Mouse (Mus musculus) limb, embryonic 10.5 days (tissue): ENCODE measurements around the gene Ptpn7. TPM values are rescaled to one million over a fixed set of nuclear protein-coding genes. Genes with fewer than 3 reads are reported as not detected.

ENCODE experiments used
- DNase-seq: peaks from one replicate; pipeline ENCODE4 v3.0.0-alpha.2; 2017; ENCODE audit warnings: low spot score
- H3K27ac ChIP-seq: fragments of 300-500 bp; sonication (generic); 2 replicates; pipeline ENCODE4 v1.5.1; 2016; ENCODE audit warnings: mild to moderate bottlenecking
- H3K27me3 ChIP-seq: fragments of 300-500 bp; sonication (generic); 2 replicates; pipeline ENCODE4 v1.6.1; 2016; ENCODE audit warnings: low read depth, mild to moderate bottlenecking; ENCODE audit not compliant: poor library complexity, severe bottlenecking
- H3K36me3 ChIP-seq: fragments of 300-500 bp; sonication (generic); 2 replicates; pipeline ENCODE4 v1.6.1; 2016; ENCODE audit warnings: mild to moderate bottlenecking, moderate library complexity
- H3K4me1 ChIP-seq: fragments of 300-500 bp; sonication (generic); 2 replicates; pipeline ENCODE4 v1.6.1; 2016
- H3K4me3 ChIP-seq: fragments of 300-500 bp; sonication (generic); 2 replicates; pipeline ENCODE4 v1.5.1; 2016; ENCODE audit warnings: mild to moderate bottlenecking, moderate library complexity
- H3K9me3 ChIP-seq: fragments of 300-500 bp; sonication (generic); replicated peaks from 2 replicates; pipeline ENCODE4 v1.6.1; 2016; ENCODE audit warnings: mild to moderate bottlenecking
- WGBS: fragments of 180-500 bp; shearing (Covaris S2); methylation state at CpG from one replicate; pipeline ENCODE4 v1.1.7; 2016; 5-methylcytosine and 5-hydroxymethylcytosine counted together
- polyA plus RNA-seq: library from polyadenylated mRNA; unstranded; fragments of >200 nt; fragmentation: Nextera tagmentation; extraction: Ambion mirVana; gene quantifications from 2 replicates; pipeline ENCODE4 v1.2.1, GENCODE M21; 2016

Ptpn7 gene
- polyA plus RNA-seq, 1 experiment from 2014 or later = 1.4 TPM

DNA sequence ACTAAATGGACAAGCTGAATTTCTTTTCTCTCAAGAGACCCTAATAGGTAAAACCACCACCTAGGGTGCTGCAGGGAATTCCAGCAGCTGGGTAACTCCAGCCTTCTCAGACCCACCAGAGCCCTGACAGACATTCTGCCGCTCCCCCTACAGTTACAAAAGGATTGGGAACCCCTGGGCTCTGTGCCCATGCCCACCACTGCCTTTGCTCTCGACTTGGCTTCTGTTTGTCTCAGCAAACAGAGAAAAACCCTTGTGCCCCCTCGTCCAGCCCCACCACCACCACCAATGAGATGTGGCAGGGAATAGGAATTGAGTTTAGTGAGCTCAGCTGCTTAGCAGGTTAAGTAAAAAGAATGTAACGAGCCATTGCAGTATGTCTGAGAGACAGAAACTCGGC is 16.5 kb downstream of the Ptpn7 start:
- Histone ChIP-seq H3K4me1 (peaks cover 38% of the 10 kb centered on the region), H3K36me3 (peaks cover 20% of the 10 kb centered on the region), H3K9me3 (no peaks in the 10 kb centered on the region), H3K27me3 (peaks cover 11% of the 10 kb centered on the region), H3K27ac (no peak overlapping the region), H3K4me3 (no peak overlapping the region)
- no peak for DNase-seq
- 84% methylated on average over 5 of the region's 5 CpGs for WGBS

- Histone ChIP-seq H3K4me1 (peaks cover 32% of the 10 kb centered on the region), H3K27me3 (no peaks in the 10 kb centered on the region), H3K27ac (peak overlapping the region; percentile 92), H3K36me3 (peaks cover 43% of the 10 kb centered on the region), H3K4me3 (peak overlapping the region; percentile 42), H3K9me3 (no peaks in the 10 kb centered on the region)
- no peak for DNase-seq
- WGBS = 22% methylated on average over 13 of the region's 13 CpGs
Observed at GRCm38 (mm10) chr1:135154011-135154410, 21.5 kb downstream of the Ptpn7 start.

GRCm38 (mm10) chr1:135154411-135154959 is 22.0 kb downstream of the Ptpn7 start:
- peak; percentile 79 for DNase-seq
- H3K9me3 ChIP-seq = no peaks in the 10 kb centered on the region
- WGBS = 7% methylated on average over 14 of the region's 14 CpGs

GRCm38 (mm10) chr1:135156300-135156699 is 23.8 kb downstream of the Ptpn7 start:
- no peaks in the 10 kb centered on the region for H3K9me3 ChIP-seq
- H3K4me3 ChIP-seq = no peak overlapping the region
- DNase-seq = no peak
- H3K27me3 ChIP-seq = 0 out of 2 replicates have a peak, but pooled peaks cover 3% of the 10 kb centered on the region
- no peak overlapping the region for H3K27ac ChIP-seq
- H3K4me1 ChIP-seq = peaks cover 38% of the 10 kb centered on the region
- WGBS = 86% methylated on average over 6 of the region's 6 CpGs
- peaks cover 39% of the 10 kb centered on the region for H3K36me3 ChIP-seq

More at GRCm38 (mm10) chr1:135154411-135154959, 22.0 kb downstream of the Ptpn7 start:
- peaks cover 35% of the 10 kb centered on the region for H3K4me1 ChIP-seq
- no peaks in the 10 kb centered on the region for H3K27me3 ChIP-seq
- H3K27ac ChIP-seq = peak overlapping the region; percentile 92
- H3K36me3 ChIP-seq = peaks cover 43% of the 10 kb centered on the region
- H3K4me3 ChIP-seq = peak overlapping the region; percentile 42

GRCm38 (mm10) chr1:135158633-135159032 is 26.1 kb downstream of the Ptpn7 start:
- 82% methylated on average over 5 of the region's 5 CpGs for WGBS
- Histone ChIP-seq H3K27me3 (0 out of 2 replicates have a peak, but pooled peaks cover 3% of the 10 kb centered on the region), H3K4me3 (no peak overlapping the region), H3K9me3 (no peaks in the 10 kb centered on the region), H3K27ac (peak overlapping the region; percentile 42; the same call in 1 of the 2 replicates), H3K36me3 (peaks cover 25% of the 10 kb centered on the region), H3K4me1 (peaks cover 36% of the 10 kb centered on the region)
- no peak for DNase-seq

- 75% methylated on average over 7 of the region's 7 CpGs for WGBS
Observed at GRCm38 (mm10) chr1:135159074-135159473, 26.6 kb downstream of the Ptpn7 start.

DNA sequence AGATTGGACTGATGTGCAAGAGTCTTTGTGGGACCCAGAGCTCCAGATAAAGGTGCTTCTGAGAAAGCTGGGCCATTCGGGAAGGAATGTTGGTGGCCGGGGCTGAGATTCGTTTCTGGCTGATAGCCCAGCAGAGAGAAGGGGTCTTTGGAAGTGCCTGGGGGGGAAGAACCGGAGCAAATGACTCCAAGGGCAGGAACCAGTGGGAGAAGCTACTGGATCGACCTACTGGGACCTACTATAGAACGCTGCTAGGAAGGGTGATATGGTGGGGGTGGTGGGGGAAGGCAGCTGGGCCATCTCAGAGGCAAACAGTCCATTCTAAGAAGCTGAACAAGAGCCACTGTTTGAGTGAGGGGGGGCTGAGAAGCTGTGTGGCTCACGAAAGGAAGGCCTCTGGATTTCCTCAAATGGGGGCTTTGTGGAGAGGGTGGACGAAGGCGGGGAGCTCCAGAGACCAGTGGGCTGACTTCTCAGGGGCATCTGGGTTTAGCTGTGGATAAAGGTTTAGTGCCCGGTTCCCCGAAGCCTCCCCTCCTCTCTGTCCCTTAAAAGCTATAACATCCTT is 27.1 kb downstream of the Ptpn7 start:
- Histone ChIP-seq H3K4me1 (peaks cover 27% of the 10 kb centered on the region), H3K27me3 (0 out of 2 replicates have a peak, but pooled peaks cover 3% of the 10 kb centered on the region), H3K36me3 (peaks cover 25% of the 10 kb centered on the region), H3K4me3 (no peak overlapping the region), H3K27ac (peak overlapping the region; percentile 42), H3K9me3 (no peaks in the 10 kb centered on the region)
- DNase-seq = no peak
- 90% methylated on average over 11 of the region's 11 CpGs for WGBS

More at GRCm38 (mm10) chr1:135159074-135159473, 26.6 kb downstream of the Ptpn7 start:
- no peak for DNase-seq
- Histone ChIP-seq H3K27me3 (0 out of 2 replicates have a peak, but pooled peaks cover 3% of the 10 kb centered on the region), H3K4me1 (peaks cover 32% of the 10 kb centered on the region), H3K4me3 (no peak overlapping the region), H3K27ac (peak overlapping the region; percentile 42), H3K9me3 (no peaks in the 10 kb centered on the region), H3K36me3 (peaks cover 25% of the 10 kb centered on the region)

- DNase-seq = no peak
- Histone ChIP-seq H3K27ac (no peak overlapping the region), H3K4me3 (no peak overlapping the region), H3K9me3 (no peaks in the 10 kb centered on the region), H3K36me3 (peaks cover 16% of the 10 kb centered on the region), H3K4me1 (peaks cover 21% of the 10 kb centered on the region), H3K27me3 (0 out of 2 replicates have a peak, but pooled peaks cover 3% of the 10 kb centered on the region)
- 90% methylated on average over 13 of the region's 13 CpGs for WGBS
Observed at GRCm38 (mm10) chr1:135160411-135161050, 28.0 kb downstream of the Ptpn7 start.

DNA sequence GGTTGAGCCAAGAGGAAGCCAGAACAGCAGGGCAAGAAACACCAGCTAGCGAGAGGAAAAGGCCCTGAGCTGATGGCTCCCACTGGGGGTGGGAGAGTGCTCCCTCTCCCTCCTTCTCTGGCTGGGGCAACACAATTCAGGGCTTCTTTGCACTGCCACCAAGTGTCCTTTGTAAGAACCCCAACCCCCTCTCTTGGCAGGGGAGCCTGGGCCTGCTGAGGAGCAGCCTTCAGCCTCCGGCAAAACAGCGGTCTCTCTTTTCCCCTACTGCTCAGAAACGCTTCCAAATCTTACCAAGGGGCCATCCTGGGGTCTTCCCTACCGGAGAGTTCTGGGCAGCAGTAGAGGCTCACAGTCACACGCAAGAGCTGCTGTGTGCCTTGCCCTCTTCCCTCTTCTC is 30.2 kb downstream of the Ptpn7 start:
- H3K4me1 ChIP-seq = peaks cover 25% of the 10 kb centered on the region
- 0 out of 2 replicates have a peak, but pooled peaks cover 3% of the 10 kb centered on the region for H3K27me3 ChIP-seq
- WGBS = 62% methylated on average over 6 of the region's 6 CpGs
- no peaks in the 10 kb centered on the region for H3K36me3 ChIP-seq
- H3K9me3 ChIP-seq = no peaks in the 10 kb centered on the region
- H3K4me3 ChIP-seq = no peak overlapping the region
- no peak overlapping the region for H3K27ac ChIP-seq
- DNase-seq = no peak

- no peaks in the 10 kb centered on the region for H3K9me3 ChIP-seq
- DNase-seq = no peak
- H3K4me3 ChIP-seq = no peak within 1 kb of the TSS
- H3K36me3 ChIP-seq = no peaks in the 10 kb centered on the region
- H3K4me1 ChIP-seq = 0 out of 2 replicates have a peak, but pooled peaks cover 9% of the 10 kb centered on the region
- WGBS = 74% methylated on average over 11 of the region's 11 CpGs
- no peaks in the 10 kb centered on the region for H3K27me3 ChIP-seq
- no peak within 1 kb of the TSS for H3K27ac ChIP-seq
Observed at GRCm38 (mm10) chr1:135167435-135167834, 34.9 kb downstream of the Ptpn7 start, which contains the start of gene Gpr37l1. Gene Gpr37l1, minus strand, starts transcription at chr1:135167681.

DNA sequence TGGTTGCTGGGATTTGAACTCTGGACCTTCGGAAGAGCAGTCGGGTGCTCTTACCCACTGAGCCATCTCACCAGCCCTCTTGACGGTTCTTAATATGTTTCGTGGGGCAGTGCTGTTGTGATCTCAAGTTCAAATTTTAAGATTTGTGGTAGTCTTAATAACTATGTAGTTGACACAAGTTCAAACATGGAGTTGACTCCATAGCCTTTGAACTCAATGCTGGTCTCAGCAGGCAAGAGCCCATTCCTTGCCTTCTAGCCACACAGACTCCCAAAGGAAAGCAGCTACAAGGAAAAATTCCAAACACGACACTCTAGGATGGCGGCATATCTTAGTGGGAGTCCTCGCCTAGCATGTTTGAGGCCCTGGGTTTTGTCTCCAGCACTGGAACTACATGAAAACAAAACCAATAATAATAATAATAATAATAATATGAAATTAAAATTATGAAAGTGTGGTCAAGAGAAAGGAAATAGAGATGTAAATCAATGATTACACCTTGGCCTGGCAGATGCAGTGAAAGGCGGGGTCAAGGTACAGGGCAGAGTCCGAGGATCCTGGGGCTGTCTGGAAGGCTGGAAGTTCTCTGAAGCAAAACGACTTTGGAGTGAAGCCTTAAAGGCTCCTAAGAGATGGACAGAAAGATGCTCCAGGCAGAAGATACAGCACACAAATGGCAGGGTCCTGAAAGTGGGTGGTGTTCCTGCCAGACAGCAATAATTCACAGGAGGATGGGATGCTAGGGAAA is 36.1 kb downstream of the Ptpn7 start:
- DNase-seq = no peak
- Histone ChIP-seq H3K27ac (no peak overlapping the region), H3K4me3 (no peak overlapping the region), H3K27me3 (no peaks in the 10 kb centered on the region), H3K4me1 (0 out of 2 replicates have a peak, but pooled peaks cover 4% of the 10 kb centered on the region), H3K9me3 (no peaks in the 10 kb centered on the region), H3K36me3 (no peaks in the 10 kb centered on the region)
- 90% methylated on average over 10 of the region's 10 CpGs for WGBS

GRCm38 (mm10) chr1:135169556-135170224 is 37.2 kb downstream of the Ptpn7 start:
- no peak overlapping the region for H3K4me3 ChIP-seq
- DNase-seq = no peak
- WGBS = 62% methylated on average over 12 of the region's 12 CpGs
- H3K27ac ChIP-seq = no peak overlapping the region
- H3K36me3 ChIP-seq = no peaks in the 10 kb centered on the region
- H3K27me3 ChIP-seq = no peaks in the 10 kb centered on the region
- 0 out of 2 replicates have a peak, but pooled peaks cover 4% of the 10 kb centered on the region for H3K4me1 ChIP-seq
- H3K9me3 ChIP-seq = no peaks in the 10 kb centered on the region
